Mouse (Mus musculus) brain, embryonic 14.5 days (tissue): ENCODE measurements around the gene Itsn2. TPM values are rescaled to one million over a fixed set of nuclear protein-coding genes. Genes with fewer than 3 reads are reported as not detected.

ENCODE experiments used
- DNase-seq: peaks from one replicate; pipeline ENCODE4 v3.0.0-alpha.2; 2011; ENCODE audit warnings: low read depth
- CTCF ChIP-seq: fragments of 200-500 bp; IDR thresholded peaks from 2 replicates; pipeline ENCODE4 v1.5.1; 2012; ENCODE audit warnings: inconsistent platforms, mild to moderate bottlenecking, moderate library complexity, borderline replicate concordance; ENCODE audit not compliant: insufficient read depth, insufficient read length; ENCODE audit errors: extremely low read depth
- POLR2A ChIP-seq: fragments of 200-500 bp; IDR thresholded peaks from 2 replicates; pipeline ENCODE4 v1.6.1; 2012; ENCODE audit warnings: mild to moderate bottlenecking, inconsistent platforms, borderline replicate concordance; ENCODE audit not compliant: poor library complexity, insufficient read depth, insufficient read length, severe bottlenecking; ENCODE audit errors: extremely low read depth
- polyA plus RNA-seq: library from polyadenylated mRNA; depleted of rRNA; stranded (reverse); fragments of >200 nt; gene quantifications from 2 replicates; pipeline ENCODE4 v1.2.3, GENCODE M21; 2012

Itsn2 gene
- polyA plus RNA-seq, 1 experiment: 20.7 TPM

- TF ChIP-seq CTCF: no peak
- TF ChIP-seq POLR2A: no peak
- no peak for DNase-seq
These were observed 22.3 kb downstream of the Itsn2 start for GRCm38 (mm10) chr12:4614722-4615121.

GRCm38 (mm10) chr12:4624201-4624600 lies 31.8 kb downstream of the Itsn2 start:
- DNase-seq: no peak
- TF ChIP-seq POLR2A (no peak), CTCF (no peak)

DNA sequence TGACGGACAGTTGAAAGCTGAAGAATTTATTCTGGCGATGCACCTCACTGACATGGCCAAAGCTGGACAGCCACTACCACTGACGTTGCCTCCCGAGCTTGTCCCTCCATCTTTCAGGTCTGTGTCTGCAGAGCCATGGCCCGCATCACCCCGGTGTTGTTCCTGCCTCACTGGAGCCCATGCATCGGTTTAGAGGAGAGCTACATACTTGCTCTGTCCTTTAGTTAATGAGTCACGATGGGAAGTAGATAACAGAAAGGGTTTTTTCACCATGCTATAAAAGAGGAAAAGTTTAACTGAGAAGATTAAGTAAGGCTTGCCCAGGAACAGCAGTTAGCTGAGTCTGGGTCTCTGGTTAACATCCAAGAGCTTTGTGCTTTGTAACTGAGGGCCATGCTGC lies 40.5 kb downstream of the Itsn2 start:
- no peak for TF ChIP-seq POLR2A
- no peak for TF ChIP-seq CTCF
- DNase-seq: no peak

GRCm38 (mm10) chr12:4638438-4638837 lies 46.0 kb downstream of the Itsn2 start:
- no peak for DNase-seq
- TF ChIP-seq POLR2A: no peak
- TF ChIP-seq CTCF: no peak; the same call in 1 of the 2 replicates

DNA sequence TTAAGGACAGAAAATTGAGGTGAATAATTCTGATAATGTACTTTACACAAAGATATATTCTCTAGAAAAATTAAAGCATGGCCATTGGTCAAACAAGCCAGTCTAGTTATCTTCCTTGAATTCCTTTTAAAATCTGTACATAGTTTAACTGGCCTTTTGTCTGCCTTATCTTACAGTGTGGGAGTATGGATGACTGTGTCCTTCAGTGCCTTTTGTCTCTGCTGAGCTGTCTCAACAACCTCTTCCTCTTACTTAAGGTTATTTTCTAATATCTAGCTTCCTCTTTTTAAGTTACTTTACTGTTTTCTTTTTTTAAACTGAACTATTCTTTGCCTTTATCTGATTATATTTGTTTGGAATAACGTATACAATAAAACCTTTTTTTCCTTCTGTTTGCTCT lies 48.3 kb downstream of the Itsn2 start:
- DNase-seq: no peak
- no peak for TF ChIP-seq CTCF
- no peak for TF ChIP-seq POLR2A

DNA sequence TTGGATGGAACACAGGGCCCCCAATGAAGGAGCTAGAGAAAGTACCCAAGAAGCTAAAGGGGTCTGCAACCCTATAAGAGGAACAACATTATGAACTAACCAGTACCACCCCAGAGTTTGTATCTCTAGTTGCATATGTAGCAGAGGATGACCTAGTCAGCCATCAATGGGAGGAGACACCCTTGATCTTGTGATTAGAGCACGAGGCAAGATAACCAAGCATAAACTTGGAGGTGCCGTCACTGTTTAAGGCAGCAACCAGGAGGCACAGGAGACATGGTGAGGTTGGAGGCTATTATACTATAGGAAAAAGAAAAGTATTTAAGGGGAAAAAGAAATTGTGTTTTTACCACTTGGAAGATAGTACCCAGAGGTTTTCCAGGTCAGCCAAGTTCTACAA lies 64.4 kb downstream of the Itsn2 start:
- no peak for DNase-seq
- TF ChIP-seq POLR2A (no peak), CTCF (no peak)

DNA sequence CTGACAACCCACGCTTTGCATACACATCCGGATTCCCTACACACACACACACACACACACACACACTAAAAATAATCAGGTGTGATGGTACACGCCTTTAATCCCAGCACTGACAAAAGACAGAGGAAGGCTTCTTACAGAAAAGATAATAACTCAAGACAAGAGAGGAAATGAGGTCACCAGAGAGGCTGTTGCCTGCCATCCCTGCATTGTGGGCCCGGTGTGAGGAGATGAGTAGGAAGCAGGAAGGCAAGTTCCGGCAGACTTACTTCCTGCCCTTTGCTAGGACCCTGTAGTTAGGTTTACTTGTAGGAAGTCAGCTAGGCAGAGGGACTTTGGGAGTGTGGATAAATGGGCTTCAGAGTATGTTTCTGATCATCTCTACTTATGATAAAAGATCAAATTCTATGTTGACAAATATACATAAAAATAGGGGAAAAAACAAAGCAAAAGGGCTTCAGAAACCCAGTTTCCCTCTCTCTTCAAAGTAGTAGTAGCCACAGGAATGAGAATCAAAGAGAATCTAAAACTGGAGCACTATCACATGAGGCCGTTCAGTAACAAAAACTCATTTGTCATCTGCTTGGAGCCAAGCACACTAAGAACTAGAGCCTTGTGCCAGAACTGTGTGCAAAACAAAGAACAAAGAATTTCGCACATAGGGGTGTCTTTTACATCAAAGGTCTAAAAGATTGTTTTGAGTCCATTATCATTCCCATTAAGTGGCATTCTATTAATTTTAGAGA lies 72.7 kb downstream of the Itsn2 start:
- no peak for TF ChIP-seq POLR2A
- TF ChIP-seq CTCF: no peak
- DNase-seq: peak; percentile 9

DNA sequence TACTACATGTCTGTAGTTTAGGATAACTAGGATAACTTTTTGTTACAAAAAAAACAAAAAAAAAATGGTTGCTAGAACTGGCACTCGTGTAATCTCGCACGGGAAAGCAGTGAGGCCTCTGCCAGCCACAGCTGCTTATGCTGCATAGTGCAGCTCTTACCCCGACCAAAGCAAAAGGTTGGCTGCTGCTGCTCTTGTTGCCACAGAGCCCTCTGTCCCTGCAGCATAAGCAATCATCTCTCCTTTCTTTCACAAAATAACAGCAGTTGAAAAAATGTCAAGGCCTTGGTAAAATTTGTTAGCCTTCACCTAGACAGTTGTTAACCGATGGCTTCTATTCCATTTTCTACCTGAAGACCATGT lies 73.2 kb downstream of the Itsn2 start:
- DNase-seq: peak; percentile 19

DNA sequence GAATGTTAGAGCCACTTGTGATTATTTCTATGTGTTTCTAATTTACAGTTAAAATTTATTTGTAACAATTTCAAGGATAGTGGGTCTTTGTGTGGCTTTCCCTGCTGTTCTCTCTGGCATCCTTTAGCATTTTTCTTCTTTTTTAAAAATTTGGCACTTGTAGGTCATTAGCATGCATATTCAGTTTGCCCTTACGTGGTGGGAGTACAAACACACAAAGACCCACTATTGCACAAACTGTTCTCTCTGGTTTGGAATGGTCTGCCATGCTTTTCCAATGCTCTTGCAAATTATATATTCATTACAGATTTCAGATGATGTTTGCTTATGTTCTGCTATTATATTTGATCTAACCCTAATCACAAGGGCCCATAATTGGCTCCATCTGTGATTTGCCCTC lies 83.9 kb downstream of the Itsn2 start:
- peak; percentile 13 for DNase-seq
- TF ChIP-seq POLR2A (no peak), CTCF (no peak)

More for the DNA sequence above, 73.2 kb downstream of the Itsn2 start:
- TF ChIP-seq POLR2A (no peak), CTCF (no peak)

- TF ChIP-seq POLR2A: no peak
- no peak for TF ChIP-seq CTCF
- no peak for DNase-seq
These were observed 87.5 kb downstream of the Itsn2 start for GRCm38 (mm10) chr12:4679971-4680370.

DNA sequence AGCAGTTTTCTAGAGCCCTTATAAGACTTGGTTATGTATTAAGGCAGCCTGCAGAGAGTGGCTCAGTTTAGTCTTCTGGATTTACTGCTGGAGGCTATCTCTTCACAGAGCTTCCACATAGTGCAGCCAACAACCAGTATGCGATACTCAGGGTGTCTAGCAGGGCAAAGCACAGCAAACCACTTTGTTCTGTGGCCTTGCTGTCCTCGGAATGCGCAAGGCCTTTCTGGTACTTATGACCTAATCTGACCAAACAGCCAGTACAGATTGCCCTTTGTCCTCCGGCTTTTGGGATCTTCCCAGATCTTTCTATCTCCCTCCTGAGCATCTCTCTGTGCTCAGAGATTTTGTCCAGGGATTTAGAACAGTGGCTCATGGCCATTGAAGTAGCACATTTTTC lies 93.0 kb downstream of the Itsn2 start:
- no peak for TF ChIP-seq CTCF
- TF ChIP-seq POLR2A: no peak
- no peak for DNase-seq

DNA sequence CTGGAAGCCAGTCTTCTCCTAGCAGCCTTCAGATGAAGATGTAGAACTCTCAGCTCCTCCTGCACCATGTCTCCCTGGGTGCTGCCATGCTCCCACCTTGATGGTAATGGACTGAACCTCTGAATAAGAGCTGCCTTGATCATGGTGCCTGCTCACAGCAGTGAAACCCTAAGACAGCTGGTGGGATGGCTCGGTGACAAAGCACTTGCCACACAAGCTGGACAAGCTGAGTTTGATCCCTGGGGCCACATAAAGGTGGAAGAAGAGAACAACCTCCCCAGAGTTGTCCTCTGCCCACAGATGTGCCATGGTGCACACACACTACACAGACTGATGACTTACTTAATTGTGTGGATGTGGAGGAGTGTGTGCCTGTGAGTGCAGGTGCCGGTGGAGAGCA lies 95.9 kb downstream of the Itsn2 start:
- no peak for TF ChIP-seq POLR2A
- TF ChIP-seq CTCF: no peak
- no peak for DNase-seq

DNA sequence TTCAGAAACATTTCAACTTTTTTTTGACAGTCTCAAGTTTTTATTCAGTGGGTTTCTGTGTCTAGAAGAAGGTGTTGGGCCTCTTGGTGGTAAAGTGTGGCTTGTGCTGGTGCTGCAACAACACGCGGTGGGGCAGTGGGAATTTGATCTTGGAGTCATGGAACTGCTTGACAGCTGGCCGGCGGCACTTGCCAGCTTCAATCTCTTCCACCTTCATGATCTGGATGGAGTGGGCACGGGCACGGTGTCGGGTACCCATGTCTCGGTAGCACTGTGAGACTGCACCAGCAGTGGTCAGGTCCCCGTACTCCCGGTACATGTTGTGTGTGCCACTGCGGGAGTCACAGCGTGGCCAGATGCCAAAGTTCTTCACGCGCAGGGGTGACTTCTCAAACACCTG lies 96.9 kb downstream of the Itsn2 start:
- no peak for DNase-seq
- no peak for TF ChIP-seq CTCF

DNA sequence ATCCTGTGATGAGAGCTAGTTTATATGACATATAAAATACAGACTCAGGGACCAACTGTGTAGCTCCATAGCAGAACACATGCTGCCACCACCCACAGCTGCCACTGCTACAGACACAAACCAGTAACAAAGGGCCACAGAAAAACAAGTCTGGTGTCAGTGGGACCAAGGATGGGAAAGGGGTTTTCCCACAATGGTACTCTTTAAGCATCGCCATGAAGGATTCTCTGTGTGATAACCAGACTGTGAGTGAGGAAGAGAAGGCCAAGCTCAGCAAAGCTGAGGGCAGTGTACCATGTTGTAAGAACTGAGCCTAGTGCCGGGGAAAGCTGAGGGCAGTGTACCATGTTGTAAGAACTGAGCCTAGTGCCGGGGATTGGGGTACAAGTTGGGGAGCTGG lies 98.8 kb downstream of the Itsn2 start:
- TF ChIP-seq CTCF: no peak
- TF ChIP-seq POLR2A: no peak
- DNase-seq: no peak
